Mouse (Mus musculus) brain, embryonic 14.5 days (tissue): ENCODE measurements at regions not wholly inside any gene's neighbourhood (a gene's known extent, or its start where the extent isn't known, plus 50 kb on each side); places are given as distances from the start of the nearest gene placed in this dataset.
A peak's percentile ranks its signal among the peaks of the same experiment; 100 is the strongest.

ENCODE experiments used
- DNase-seq: peaks from one replicate; pipeline ENCODE4 v3.0.0-alpha.2; 2011; ENCODE audit warnings: low read depth
- CTCF ChIP-seq: fragments of 200-500 bp; IDR thresholded peaks from 2 replicates; pipeline ENCODE4 v1.5.1; 2012; ENCODE audit warnings: inconsistent platforms, mild to moderate bottlenecking, moderate library complexity, borderline replicate concordance; ENCODE audit not compliant: insufficient read depth, insufficient read length; ENCODE audit errors: extremely low read depth
- POLR2A ChIP-seq: fragments of 200-500 bp; IDR thresholded peaks from 2 replicates; pipeline ENCODE4 v1.6.1; 2012; ENCODE audit warnings: mild to moderate bottlenecking, inconsistent platforms, borderline replicate concordance; ENCODE audit not compliant: poor library complexity, insufficient read depth, insufficient read length, severe bottlenecking; ENCODE audit errors: extremely low read depth

DNA sequence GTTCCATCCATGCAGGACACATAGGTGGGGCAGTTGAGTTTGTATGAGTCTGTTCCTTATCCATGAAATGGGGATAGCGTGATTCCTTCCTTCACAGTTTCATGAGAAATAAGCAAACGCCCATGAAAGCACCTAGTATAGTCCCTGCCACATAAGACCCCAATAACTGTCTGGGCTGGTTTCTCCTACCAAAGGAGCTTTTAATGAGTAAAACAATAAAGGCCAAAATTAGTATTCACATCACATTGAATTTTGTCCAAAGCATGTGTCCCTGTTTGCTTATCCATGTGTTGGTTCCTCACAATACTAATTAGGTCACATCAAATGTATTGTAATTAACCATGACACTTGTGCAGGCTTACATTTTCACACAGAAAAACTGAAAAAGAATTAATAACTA, 221.3 kb downstream of the Prdm13 start:
- DNase-seq, result peak; percentile 53
- TF ChIP-seq CTCF (no peak), POLR2A (no peak)

DNA sequence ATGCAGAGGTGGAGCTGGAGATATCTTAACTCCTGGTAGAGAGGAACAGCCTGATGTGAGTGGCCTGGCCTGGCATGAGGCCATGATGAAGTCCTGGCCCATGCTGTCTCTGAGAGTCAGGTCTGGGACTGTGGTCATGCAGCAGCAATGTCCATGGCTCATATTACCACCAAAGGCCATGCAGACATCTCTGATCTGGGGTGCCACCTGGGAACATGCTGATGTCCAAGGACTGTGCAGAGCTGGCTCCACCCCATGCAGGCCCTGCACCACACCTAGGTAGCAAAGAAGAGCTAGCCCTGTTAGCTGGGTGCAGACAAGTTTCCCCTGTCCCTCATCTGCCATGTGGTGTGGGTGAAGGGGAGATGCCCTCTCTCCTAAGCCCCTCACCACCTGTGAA, 244.5 kb downstream of the Prdm13 start:
- no peak for DNase-seq
- TF ChIP-seq POLR2A (no peak), CTCF (no peak)

- DNase-seq, result peak; percentile 45
These were observed 249.1 kb downstream of the Prdm13 start for GRCm38 (mm10) chr4:21436710-21437109.

GRCm38 (mm10) chr4:21407850-21408249, 277.9 kb downstream of the Prdm13 start:
- peak; percentile 75 for DNase-seq
- TF ChIP-seq CTCF (peak; percentile 40; the same call in 1 of the 2 replicates), POLR2A (no peak)

More at GRCm38 (mm10) chr4:21436710-21437109, 249.1 kb downstream of the Prdm13 start:
- TF ChIP-seq CTCF (no peak), POLR2A (no peak)

GRCm38 (mm10) chr4:21369314-21369713, 316.4 kb downstream of the Prdm13 start:
- TF ChIP-seq CTCF (no peak), POLR2A (no peak)
- DNase-seq, result no peak

- TF ChIP-seq POLR2A (no peak), CTCF (peak; percentile 86; the same call in 1 of the 2 replicates)
- peak; percentile 77 for DNase-seq
These were observed 317.3 kb downstream of the Prdm13 start for GRCm38 (mm10) chr4:21368234-21369021.

- peak; percentile 18 for DNase-seq
- TF ChIP-seq CTCF, result no peak
- TF ChIP-seq POLR2A, result no peak
These were observed 364.0 kb downstream of the Prdm13 start for GRCm38 (mm10) chr4:21321769-21322168.

GRCm38 (mm10) chr4:21309239-21309638, 376.5 kb downstream of the Prdm13 start:
- DNase-seq, result peak; percentile 18

DNA sequence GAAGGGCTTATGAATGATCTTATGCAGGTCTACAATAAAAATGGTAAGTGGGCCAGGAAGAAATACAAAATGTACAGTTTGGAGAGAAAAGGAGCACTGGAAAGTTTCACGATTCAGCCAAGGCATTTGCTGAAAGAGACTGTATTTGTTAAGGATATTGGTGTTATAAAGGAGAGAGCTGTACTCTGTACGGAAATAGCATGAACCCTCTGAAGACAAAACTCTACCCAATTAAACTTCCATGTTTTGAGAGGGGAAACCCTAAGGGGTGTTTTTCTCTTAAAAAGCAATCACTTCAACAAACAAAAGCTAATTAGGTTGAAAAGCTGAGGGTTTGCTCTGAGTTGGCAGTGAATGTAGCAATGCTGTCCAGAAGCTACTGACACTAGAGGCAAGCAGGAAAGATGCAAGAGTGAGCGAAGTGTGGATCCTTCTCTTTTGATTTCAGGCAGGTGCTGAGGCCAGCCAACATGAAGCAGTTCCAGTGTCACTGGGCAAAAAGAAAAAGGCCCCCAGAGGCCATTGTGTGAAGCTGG, 378.2 kb downstream of the Prdm13 start:
- TF ChIP-seq CTCF, result no peak
- no peak for TF ChIP-seq POLR2A
- DNase-seq, result peak; percentile 64

- peak; percentile 16 for DNase-seq
- TF ChIP-seq POLR2A, result no peak
- no peak for TF ChIP-seq CTCF
These were observed 385.6 kb downstream of the Prdm13 start for GRCm38 (mm10) chr4:21300141-21300540.

DNA sequence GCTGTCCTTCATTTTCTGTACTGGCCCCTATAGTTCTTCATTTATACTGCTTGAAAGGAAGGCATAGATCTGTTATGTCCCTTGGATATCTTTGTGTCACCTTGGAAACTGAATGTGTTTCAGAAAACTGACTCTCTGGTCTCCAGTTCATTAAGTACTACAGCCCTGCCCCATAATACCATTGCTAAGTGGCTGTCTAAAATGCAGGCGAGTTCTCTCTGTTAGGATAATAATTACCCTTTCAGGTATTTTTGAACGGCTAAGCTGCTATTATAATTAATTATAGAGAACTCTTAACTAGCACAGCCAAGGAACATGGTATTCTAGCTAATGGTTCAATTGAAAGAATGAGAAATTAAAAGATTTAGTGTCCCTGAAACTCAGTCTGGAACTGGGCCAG, 418.5 kb downstream of the Prdm13 start:
- DNase-seq, result peak; percentile 76

GRCm38 (mm10) chr4:21266886-21267285, 418.9 kb downstream of the Prdm13 start:
- no peak for DNase-seq
- no peak for TF ChIP-seq POLR2A
- TF ChIP-seq CTCF, result no peak

More for the DNA sequence above, 418.5 kb downstream of the Prdm13 start:
- no peak for TF ChIP-seq CTCF
- no peak for TF ChIP-seq POLR2A

DNA sequence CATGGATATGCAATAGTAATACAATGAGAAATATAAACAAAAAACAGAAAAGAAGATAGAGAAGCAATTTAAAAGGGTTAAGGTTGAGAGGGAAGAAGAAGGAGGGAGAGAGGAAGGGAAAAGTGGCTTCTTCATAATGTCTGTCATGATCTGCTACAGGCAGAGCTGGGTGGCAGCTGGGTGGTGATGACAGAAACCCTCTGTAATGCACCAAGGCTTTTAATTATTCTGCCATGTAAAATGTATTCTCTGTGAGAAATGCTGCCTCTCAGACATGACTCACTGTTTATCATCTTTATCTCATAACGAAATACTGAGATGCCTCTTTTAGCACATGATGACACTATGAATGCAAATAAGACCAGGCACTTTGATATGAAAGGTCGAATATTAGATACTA, 435.4 kb downstream of the Prdm13 start:
- DNase-seq, result peak; percentile 30
- no peak for TF ChIP-seq POLR2A
- no peak for TF ChIP-seq CTCF
